Mouse (Mus musculus) midbrain, embryonic 14.5 days (tissue): ENCODE measurements at regions not wholly inside any gene's neighbourhood (a gene's known extent, or its start where the extent isn't known, plus 50 kb on each side); places are given as distances from the start of the nearest gene placed in this dataset.

Experiments
- ATAC-seq: fragments of 200-750 bp; cut with Nextera tagmentation; 2 replicates; pipeline ENCODE4 v1.8.0; 2017; ENCODE audit warnings: moderate number of reproducible peaks, moderate library complexity; ENCODE audit not compliant: low FRiP score, low TSS enrichment
- DNase-seq: peaks from one replicate; pipeline ENCODE4 v3.0.0-alpha.2; 2015
- H3K27ac ChIP-seq: fragments of 300-500 bp; sonication (generic); replicated peaks from 2 replicates; pipeline ENCODE4 v1.5.1; 2014; ENCODE audit warnings: mild to moderate bottlenecking, low read depth, low read length, moderate library complexity
- H3K27me3 ChIP-seq: fragments of 300-500 bp; sonication (generic); 2 replicates; pipeline ENCODE4 v1.6.1; 2014; ENCODE audit warnings: low read length, control low read depth, mixed read lengths; ENCODE audit not compliant: control insufficient read depth, insufficient read depth
- H3K36me3 ChIP-seq: fragments of 300-500 bp; sonication (generic); 2 replicates; pipeline ENCODE4 v1.6.1; 2014; ENCODE audit warnings: low read length, control low read depth; ENCODE audit not compliant: control insufficient read depth, insufficient read depth
- H3K4me1 ChIP-seq: fragments of 300-500 bp; sonication (generic); 2 replicates; pipeline ENCODE4 v1.6.1; 2014; ENCODE audit warnings: mild to moderate bottlenecking, antibody characterized with exemption, low read length, control low read depth; ENCODE audit not compliant: control insufficient read depth, insufficient read depth
- H3K4me2 ChIP-seq: fragments of 300-500 bp; sonication (generic); 2 replicates; pipeline ENCODE4 v1.6.1; 2014; ENCODE audit warnings: mild to moderate bottlenecking, low read length, moderate library complexity
- H3K4me3 ChIP-seq: fragments of 300-500 bp; sonication (generic); replicated peaks from 2 replicates; pipeline ENCODE4 v1.5.1; 2014; ENCODE audit warnings: low read depth, low read length
- H3K9ac ChIP-seq: fragments of 300-500 bp; sonication (generic); replicated peaks from 2 replicates; pipeline ENCODE4 v1.6.1; 2014; ENCODE audit warnings: mild to moderate bottlenecking, low read length, moderate library complexity
- H3K9me3 ChIP-seq: fragments of 300-500 bp; sonication (generic); 2 replicates; pipeline ENCODE4 v1.6.1; 2016; ENCODE audit warnings: low read length, control low read depth, mixed read lengths; ENCODE audit not compliant: control insufficient read depth
- WGBS: fragments of 180-500 bp; shearing (Covaris S2); extraction: QIAGEN DNeasy Blood & Tissue Kit; methylation state at CpG from one replicate; pipeline ENCODE4 v1.1.7; 2014; 5-methylcytosine and 5-hydroxymethylcytosine counted together

DNA sequence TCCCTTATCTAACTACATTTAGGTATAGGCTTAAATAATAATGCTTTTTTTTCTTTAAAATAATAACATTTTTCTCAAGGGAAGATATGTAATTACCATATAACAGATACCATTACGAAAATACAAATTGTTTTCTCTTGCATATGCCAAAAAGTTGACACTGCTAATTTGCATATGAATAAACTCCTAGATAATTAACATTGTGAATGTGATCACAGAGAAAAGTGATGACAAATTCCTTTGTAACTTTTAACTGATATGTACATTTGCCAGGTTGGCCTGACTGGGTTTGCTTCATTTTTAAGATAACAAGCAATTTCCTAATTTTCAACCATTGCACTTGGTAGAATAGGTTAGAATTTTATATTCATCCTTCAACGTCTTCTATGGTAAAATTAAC lies 1103.1 kb downstream of the Zpld1 start:
- Histone ChIP-seq H3K4me3 (no peak overlapping the region), H3K9me3 (no peaks in the 10 kb centered on the region), H3K4me2 (no peak overlapping the region), H3K9ac (no peak overlapping the region), H3K4me1 (no peaks in the 10 kb centered on the region), H3K36me3 (no peaks in the 10 kb centered on the region), H3K27me3 (no peaks in the 10 kb centered on the region), H3K27ac (no peak overlapping the region)
- WGBS, result 66% methylated on average over 2 of the region's 2 CpGs
- DNase-seq, result no peak
- no peak for ATAC-seq
